Mouse (Mus musculus): ENCODE data around the gene Fam163a. TPM values are rescaled to one million over a fixed set of nuclear protein-coding genes. Genes with fewer than 3 reads are reported as not detected.

Gene Fam163a
- polyA plus RNA-seq, 1 experiment from 2014 or later: 3.7 TPM

DNA sequence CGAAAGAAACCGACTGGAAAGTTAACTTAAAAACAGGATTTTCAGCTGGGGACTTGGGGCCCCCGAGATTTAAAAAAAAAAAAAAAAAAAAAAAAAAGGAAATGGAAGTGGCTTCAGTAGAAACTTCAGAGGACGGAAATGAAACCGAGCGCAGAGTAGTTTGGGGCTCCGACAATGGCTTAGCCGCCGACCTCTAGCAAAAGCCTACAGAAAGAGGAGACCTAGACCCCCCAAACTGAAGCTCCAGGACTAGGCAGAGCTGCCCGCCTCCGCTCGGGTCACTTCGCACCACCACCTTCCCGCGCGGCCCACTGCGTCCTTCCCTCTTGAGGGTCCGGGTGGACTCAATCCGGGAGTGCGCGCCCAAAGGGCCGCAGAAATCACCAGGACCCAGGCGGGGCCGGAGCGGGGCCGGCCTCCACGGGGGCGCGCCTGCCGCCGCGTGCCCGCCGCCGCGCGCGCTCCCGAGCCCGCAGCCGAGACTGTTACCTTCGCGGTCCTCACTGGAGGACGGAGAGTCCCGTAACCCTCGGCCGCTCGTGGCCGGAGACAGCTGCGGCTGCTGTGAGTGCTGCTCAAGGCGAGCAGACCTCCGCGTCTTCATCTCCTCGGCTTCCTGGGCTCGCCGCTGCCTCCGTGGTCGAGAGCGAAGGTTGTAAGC lies 169.4 kb downstream of the Fam163a start, which contains the start of gene Tor1aip2:
Gene Tor1aip2 (plus strand): TSS at position 135 of the 661 bp plus-strand sequence.
- no peaks in the 10 kb centered on the region for H3K9me3 ChIP-seq (ENCODE audit: control insufficient read depth, low read length)
- H3K4me3 ChIP-seq (ENCODE audit: low read length): peak within 1 kb of the TSS; percentile 93
- no peaks in the 10 kb centered on the region for H3K27me3 ChIP-seq (replicated peaks; ENCODE audit: control insufficient read depth, insufficient read depth, low read length)
- peak within 1 kb of the TSS; percentile 79 for H3K4me2 ChIP-seq (ENCODE audit: low read length)
- peaks cover 12% of the 10 kb centered on the region for H3K4me1 ChIP-seq (ENCODE audit: control insufficient read depth, insufficient read depth, low read depth, low read length)
- peak within 1 kb of the TSS; percentile 99 for H3K27ac ChIP-seq (ENCODE audit: low read depth, low read length)
- H3K36me3 ChIP-seq (ENCODE audit: control insufficient read depth, insufficient read depth, low read length): peaks cover 10% of the 10 kb centered on the region
- H3K9ac ChIP-seq (ENCODE audit: low read depth, low read length): peak within 1 kb of the TSS; percentile 95
- under 1% methylated on average over 58 of the region's 59 CpGs for WGBS
- peak; percentile 72 for ATAC-seq

- H3K9me3 ChIP-seq (ENCODE audit: control insufficient read depth, low read length): no peaks in the 10 kb centered on the region
- peaks cover 10% of the 10 kb centered on the region for H3K4me1 ChIP-seq (ENCODE audit: control insufficient read depth, insufficient read depth, low read depth, low read length)
- H3K27ac ChIP-seq (ENCODE audit: low read depth, low read length): no peak overlapping the region
- H3K9ac ChIP-seq (ENCODE audit: low read depth, low read length): peak overlapping the region; percentile 95
- H3K27me3 ChIP-seq (replicated peaks; ENCODE audit: control insufficient read depth, insufficient read depth, low read length): no peaks in the 10 kb centered on the region
- H3K4me2 ChIP-seq (ENCODE audit: low read length): peak overlapping the region; percentile 72
- WGBS: 36% methylated on average over 1 of the region's 1 CpGs
- H3K4me3 ChIP-seq (ENCODE audit: low read length): peak overlapping the region; percentile 93
- ATAC-seq: no peak
- H3K36me3 ChIP-seq (ENCODE audit: control insufficient read depth, insufficient read depth, low read length): peaks cover 13% of the 10 kb centered on the region
Observed at GRCm38 (mm10) chr1:156034661-156035060, 170.2 kb downstream of the Fam163a start.

DNA sequence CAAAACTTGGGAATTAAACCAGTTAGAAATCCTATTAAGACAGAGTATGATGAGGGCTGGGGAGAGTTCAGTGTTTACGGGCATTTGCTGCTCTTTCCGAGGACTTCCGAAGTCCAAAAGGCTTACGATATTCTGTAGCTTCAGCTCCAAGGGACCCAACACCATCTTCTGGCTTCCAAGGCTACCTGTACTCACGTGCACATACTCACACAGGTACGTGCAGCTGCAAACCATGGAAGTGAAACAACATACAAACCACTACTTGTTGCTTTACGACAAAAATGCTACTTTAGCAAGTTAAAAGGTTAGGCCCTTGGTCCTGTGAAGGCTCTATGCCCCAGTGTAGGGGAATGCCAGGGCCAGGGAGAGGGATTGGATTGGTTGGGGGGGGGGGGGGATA lies 170.9 kb downstream of the Fam163a start:
- Histone ChIP-seq H3K27ac (ENCODE audit: low read depth, low read length) (no peak overlapping the region), H3K4me1 (ENCODE audit: control insufficient read depth, insufficient read depth, low read depth, low read length) (peaks cover 10% of the 10 kb centered on the region), H3K9ac (ENCODE audit: low read depth, low read length) (no peak overlapping the region), H3K27me3 (replicated peaks; ENCODE audit: control insufficient read depth, insufficient read depth, low read length) (no peaks in the 10 kb centered on the region), H3K4me2 (ENCODE audit: low read length) (no peak overlapping the region), H3K4me3 (ENCODE audit: low read length) (no peak overlapping the region), H3K9me3 (ENCODE audit: control insufficient read depth, low read length) (no peaks in the 10 kb centered on the region), H3K36me3 (ENCODE audit: control insufficient read depth, insufficient read depth, low read length) (peaks cover 15% of the 10 kb centered on the region)
- WGBS: 97% methylated on average over 7 of the region's 7 CpGs
- ATAC-seq: no peak

- peaks cover 19% of the 10 kb centered on the region for H3K36me3 ChIP-seq (ENCODE audit: control insufficient read depth, insufficient read depth, low read length)
- no peak for ATAC-seq
Observed at GRCm38 (mm10) chr1:156028340-156028975, 176.4 kb downstream of the Fam163a start.

DNA sequence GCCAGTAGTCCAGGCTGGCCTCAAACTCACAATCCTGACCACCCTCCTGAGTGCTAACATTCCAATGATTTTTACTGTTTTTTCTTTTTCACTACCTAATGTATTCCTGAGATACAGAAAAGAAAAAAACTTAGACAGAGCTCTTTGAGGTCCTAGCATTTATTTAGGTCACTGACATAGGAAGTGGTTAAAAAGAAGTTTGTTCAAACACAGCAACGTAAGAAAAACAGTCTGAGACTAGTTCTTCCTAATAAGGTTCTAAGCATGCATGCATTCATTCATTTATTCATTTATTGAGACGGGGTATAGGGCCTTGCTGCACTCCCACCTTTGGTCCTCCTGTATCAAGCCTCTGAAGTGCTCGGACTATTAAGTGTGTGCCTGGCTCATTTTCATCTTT lies 177.0 kb downstream of the Fam163a start:
- H3K4me3 ChIP-seq (ENCODE audit: low read length): no peak overlapping the region
- ATAC-seq: no peak
- no peak overlapping the region for H3K4me2 ChIP-seq (ENCODE audit: low read length)
- H3K27ac ChIP-seq (ENCODE audit: low read depth, low read length): no peak overlapping the region
- no peaks in the 10 kb centered on the region for H3K4me1 ChIP-seq (ENCODE audit: control insufficient read depth, insufficient read depth, low read depth, low read length)
- 96% methylated on average over 3 of the region's 3 CpGs for WGBS
- no peak overlapping the region for H3K9ac ChIP-seq (ENCODE audit: low read depth, low read length)
- H3K9me3 ChIP-seq (ENCODE audit: control insufficient read depth, low read length): no peaks in the 10 kb centered on the region
- H3K27me3 ChIP-seq (replicated peaks; ENCODE audit: control insufficient read depth, insufficient read depth, low read length): no peaks in the 10 kb centered on the region
- peaks cover 19% of the 10 kb centered on the region for H3K36me3 ChIP-seq (ENCODE audit: control insufficient read depth, insufficient read depth, low read length)

More at GRCm38 (mm10) chr1:156028340-156028975, 176.4 kb downstream of the Fam163a start:
- H3K27ac ChIP-seq (ENCODE audit: low read depth, low read length): no peak overlapping the region
- WGBS: 93% methylated on average over 4 of the region's 4 CpGs
- no peak overlapping the region for H3K4me3 ChIP-seq (ENCODE audit: low read length)
- H3K9ac ChIP-seq (ENCODE audit: low read depth, low read length): no peak overlapping the region
- H3K4me1 ChIP-seq (ENCODE audit: control insufficient read depth, insufficient read depth, low read depth, low read length): no peaks in the 10 kb centered on the region
- no peaks in the 10 kb centered on the region for H3K27me3 ChIP-seq (replicated peaks; ENCODE audit: control insufficient read depth, insufficient read depth, low read length)
- no peaks in the 10 kb centered on the region for H3K9me3 ChIP-seq (ENCODE audit: control insufficient read depth, low read length)
- H3K4me2 ChIP-seq (ENCODE audit: low read length): no peak overlapping the region

Other genes starting within 250 kb of the Fam163a start
- gene Cep350, start 231.8 kb downstream of the Fam163a start, polyA plus RNA-seq (2015; fragmentation: Nextera tagmentation; extraction: Ambion mirVana): 8.5 and 8.7 TPM in 2 replicates
- gene Tor1aip2, start 169.6 kb downstream of the Fam163a start, polyA plus RNA-seq (2015; fragmentation: Nextera tagmentation; extraction: Ambion mirVana): 63.9 and 66.4 TPM in 2 replicates
- gene Tor1aip1, start 168.5 kb downstream of the Fam163a start, polyA plus RNA-seq (2015; fragmentation: Nextera tagmentation; extraction: Ambion mirVana): 17.9 and 18.1 TPM in 2 replicates
- 1.0 and 1.2 TPM in 2 replicates for gene Tdrd5, start 98.6 kb upstream of the Fam163a start, polyA plus RNA-seq (2015; fragmentation: Nextera tagmentation; extraction: Ambion mirVana)
- 0.66 and 0.73 TPM in 2 replicates for gene Nphs2, start 105.7 kb upstream of the Fam163a start, polyA plus RNA-seq (2015; fragmentation: Nextera tagmentation; extraction: Ambion mirVana)
- gene Gm2000, start 161.0 kb upstream of the Fam163a start, polyA plus RNA-seq (2015; fragmentation: Nextera tagmentation; extraction: Ambion mirVana): 424 and 530 TPM in 2 replicates
- gene Axdnd1, start 216.1 kb upstream of the Fam163a start, polyA plus RNA-seq (2015; fragmentation: Nextera tagmentation; extraction: Ambion mirVana): 0.22 and 0.43 TPM in 2 replicates

Data from hindbrain, embryonic 16.5 days (tissue).